Mouse (Mus musculus) liver, embryonic 16.5 days (tissue): ENCODE results near the gene Poldip2. TPM values are rescaled to one million over a fixed set of nuclear protein-coding genes. Genes with fewer than 3 reads are reported as not detected.
A peak's percentile ranks its signal among the peaks of the same experiment; 100 is the strongest.

Experiments
- ATAC-seq: fragments of 200-750 bp; cut with Nextera tagmentation; 2 replicates; pipeline ENCODE4 v1.8.0; 2017; ENCODE audit warnings: low read depth, mild to moderate bottlenecking, moderate number of reproducible peaks, moderate library complexity
- H3K27ac ChIP-seq: fragments of 300-500 bp; sonication (generic); 2 replicates; pipeline ENCODE4 v1.5.1; 2014; ENCODE audit warnings: mild to moderate bottlenecking, low read length
- H3K27me3 ChIP-seq: fragments of 300-500 bp; sonication (generic); 2 replicates; pipeline ENCODE4 v1.6.1; 2014; ENCODE audit warnings: low read depth, low read length, mixed read lengths; ENCODE audit not compliant: control insufficient read depth, insufficient read depth
- H3K36me3 ChIP-seq: fragments of 300-500 bp; sonication (generic); 2 replicates; pipeline ENCODE4 v1.6.1; 2014; ENCODE audit warnings: mild to moderate bottlenecking; ENCODE audit not compliant: control insufficient read depth, insufficient read depth
- H3K4me1 ChIP-seq: fragments of 300-500 bp; sonication (generic); 2 replicates; pipeline ENCODE4 v1.6.1; 2014; ENCODE audit warnings: low read depth, low read length, mixed read lengths; ENCODE audit not compliant: control insufficient read depth
- H3K4me2 ChIP-seq: fragments of 300-500 bp; sonication (generic); 2 replicates; pipeline ENCODE4 v1.6.1; 2014; ENCODE audit warnings: low read depth, low read length, mixed read lengths
- H3K4me3 ChIP-seq: fragments of 300-500 bp; sonication (generic); 2 replicates; pipeline ENCODE4 v1.5.1; 2014; ENCODE audit warnings: low read depth, mild to moderate bottlenecking, low read length
- H3K9ac ChIP-seq: fragments of 300-500 bp; sonication (generic); 2 replicates; pipeline ENCODE4 v1.6.1; 2014; ENCODE audit warnings: low read depth, low read length
- H3K9me3 ChIP-seq: fragments of 300-500 bp; sonication (generic); replicated peaks from 2 replicates; pipeline ENCODE4 v1.6.1; 2016; ENCODE audit warnings: low read length; ENCODE audit not compliant: control insufficient read depth
- WGBS: fragments of 180-500 bp; shearing (Covaris S2); extraction: QIAGEN DNeasy Blood & Tissue Kit; methylation state at CpG from one replicate; pipeline ENCODE4 v1.1.7; 2014; ENCODE audit not compliant: insufficient replicate concordance; 5-methylcytosine and 5-hydroxymethylcytosine counted together
- polyA plus RNA-seq: library from polyadenylated mRNA; unstranded; fragments of >200 nt; fragmentation: Nextera tagmentation; extraction: Ambion mirVana; gene quantifications from 2 replicates; pipeline ENCODE4 v1.2.1, GENCODE M21; 2015

Gene Poldip2
- polyA plus RNA-seq, 1 experiment from 2014 or later, result 62.5 TPM

- no peak overlapping the region for H3K4me2 ChIP-seq
- H3K4me1 ChIP-seq, result no peaks in the 10 kb centered on the region; the same call in 1 of the 2 replicates
- H3K9ac ChIP-seq, result no peak overlapping the region
- H3K9me3 ChIP-seq, result no peaks in the 10 kb centered on the region
- 0 out of 2 replicates have a peak overlapping the region, but pooled peaks have one; percentile 21 for H3K27ac ChIP-seq
- no peak overlapping the region for H3K4me3 ChIP-seq
- ATAC-seq, result peak; percentile 45; the same call in 1 of the 2 replicates
- WGBS, result 30% methylated on average over 6 of the region's 6 CpGs
- H3K36me3 ChIP-seq, result no peaks in the 10 kb centered on the region
- no peaks in the 10 kb centered on the region for H3K27me3 ChIP-seq
Observed at GRCm38 (mm10) chr11:78566775-78567174, 54.8 kb downstream of the Poldip2 start.

GRCm38 (mm10) chr11:78567614-78568013, 55.6 kb downstream of the Poldip2 start:
- ATAC-seq, result no peak
- WGBS, result 73% methylated on average over 6 of the region's 6 CpGs
- no peaks in the 10 kb centered on the region; the same call in 1 of the 2 replicates for H3K4me1 ChIP-seq
- H3K4me3 ChIP-seq, result no peak overlapping the region
- H3K36me3 ChIP-seq, result no peaks in the 10 kb centered on the region
- no peaks in the 10 kb centered on the region for H3K27me3 ChIP-seq
- no peaks in the 10 kb centered on the region for H3K9me3 ChIP-seq
- H3K9ac ChIP-seq, result no peak overlapping the region
- no peak overlapping the region for H3K27ac ChIP-seq
- no peak overlapping the region for H3K4me2 ChIP-seq

- 82% methylated on average over 10 of the region's 10 CpGs for WGBS
- Histone ChIP-seq H3K4me2 (no peak overlapping the region), H3K36me3 (no peaks in the 10 kb centered on the region), H3K27me3 (no peaks in the 10 kb centered on the region), H3K9me3 (no peaks in the 10 kb centered on the region), H3K9ac (no peak overlapping the region), H3K27ac (no peak overlapping the region), H3K4me3 (no peak overlapping the region), H3K4me1 (no peaks in the 10 kb centered on the region; the same call in 1 of the 2 replicates)
- no peak for ATAC-seq
Observed at GRCm38 (mm10) chr11:78568827-78569226, 56.8 kb downstream of the Poldip2 start.

- Histone ChIP-seq H3K4me3 (no peak overlapping the region), H3K4me1 (peaks cover 2% of the 10 kb centered on the region; the same call in 1 of the 2 replicates), H3K4me2 (no peak overlapping the region), H3K9me3 (no peaks in the 10 kb centered on the region), H3K27me3 (no peaks in the 10 kb centered on the region), H3K9ac (no peak overlapping the region), H3K36me3 (no peaks in the 10 kb centered on the region), H3K27ac (no peak overlapping the region)
- 37% methylated on average over 3 of the region's 3 CpGs for WGBS
- no peak for ATAC-seq
Observed at GRCm38 (mm10) chr11:78569806-78570205, 57.8 kb downstream of the Poldip2 start.

- Histone ChIP-seq H3K9ac (no peak overlapping the region), H3K4me2 (no peak overlapping the region), H3K4me3 (no peak overlapping the region), H3K27me3 (no peaks in the 10 kb centered on the region), H3K9me3 (no peaks in the 10 kb centered on the region), H3K27ac (no peak overlapping the region), H3K4me1 (peaks cover 3% of the 10 kb centered on the region; the same call in 1 of the 2 replicates), H3K36me3 (no peaks in the 10 kb centered on the region)
- ATAC-seq, result no peak
- WGBS, result 86% methylated on average over 8 of the region's 8 CpGs
Observed at GRCm38 (mm10) chr11:78571441-78571840, 59.4 kb downstream of the Poldip2 start.

- no peaks in the 10 kb centered on the region for H3K36me3 ChIP-seq
- H3K27ac ChIP-seq, result no peak overlapping the region
- H3K9me3 ChIP-seq, result no peaks in the 10 kb centered on the region
- no peaks in the 10 kb centered on the region for H3K27me3 ChIP-seq
- ATAC-seq, result no peak
- no peak overlapping the region for H3K4me3 ChIP-seq
- H3K4me1 ChIP-seq, result peaks cover 3% of the 10 kb centered on the region; the same call in 1 of the 2 replicates
- WGBS, result 39% methylated on average over 6 of the region's 6 CpGs
- H3K9ac ChIP-seq, result no peak overlapping the region
- H3K4me2 ChIP-seq, result no peak overlapping the region
Observed at GRCm38 (mm10) chr11:78571854-78572253, 59.9 kb downstream of the Poldip2 start.

Other genes with a start within 250 kb of the Poldip2 start
- gene BC030499, start 221.4 kb upstream of the Poldip2 start, polyA plus RNA-seq, result 0.06 and 0.13 TPM in 2 replicates
- 33.0 and 33.7 TPM in 2 replicates for gene Spag5, start 210.7 kb upstream of the Poldip2 start, polyA plus RNA-seq
- gene Aldoc, start 189.2 kb upstream of the Poldip2 start, polyA plus RNA-seq, result 15.0 and 19.6 TPM in 2 replicates
- gene Pigs, start 183.8 kb upstream of the Poldip2 start, polyA plus RNA-seq, result 31.2 and 36.0 TPM in 2 replicates
- gene Unc119, start 168.7 kb upstream of the Poldip2 start, polyA plus RNA-seq, result 22.7 and 24.1 TPM in 2 replicates
- gene Foxn1, start 125.6 kb upstream of the Poldip2 start, polyA plus RNA-seq, result not detected in 2 replicates
- gene Slc13a2, start 90.0 kb upstream of the Poldip2 start, polyA plus RNA-seq, result 0.04 and 0.07 TPM in 2 replicates
- 7.3 and 8.7 TPM in 2 replicates for gene Slc46a1, start 46.5 kb upstream of the Poldip2 start, polyA plus RNA-seq
- 0.12 and 0.14 TPM in 2 replicates for gene Sarm1, start 14.4 kb upstream of the Poldip2 start, polyA plus RNA-seq
- 977 and 1,120 TPM in 2 replicates for gene Vtn, start 13.1 kb upstream of the Poldip2 start, polyA plus RNA-seq
- gene Sebox, start 8.7 kb upstream of the Poldip2 start, polyA plus RNA-seq, result 0.25 and 0.26 TPM in 2 replicates
- 17.0 and 17.2 TPM in 2 replicates for gene Tmem199, start within 50 bp of the Poldip2 start, polyA plus RNA-seq
- 15.1 and 16.9 TPM in 2 replicates for gene Tnfaip1, start 24.1 kb downstream of the Poldip2 start, polyA plus RNA-seq
- gene Ift20, start 24.2 kb downstream of the Poldip2 start, polyA plus RNA-seq, result 61.2 and 61.4 TPM in 2 replicates
- gene Tmem97, start 38.6 kb downstream of the Poldip2 start, polyA plus RNA-seq, result 101 and 110 TPM in 2 replicates
- gene Nlk, start 185.2 kb downstream of the Poldip2 start, polyA plus RNA-seq, result 3.2 TPM in 2 replicates
- gene Ccnq, start 239.5 kb downstream of the Poldip2 start, polyA plus RNA-seq, result 13.1 and 15.1 TPM in 2 replicates